ENCODE assay signal across 27 mouse cellular contexts in the genomic region with DNA sequence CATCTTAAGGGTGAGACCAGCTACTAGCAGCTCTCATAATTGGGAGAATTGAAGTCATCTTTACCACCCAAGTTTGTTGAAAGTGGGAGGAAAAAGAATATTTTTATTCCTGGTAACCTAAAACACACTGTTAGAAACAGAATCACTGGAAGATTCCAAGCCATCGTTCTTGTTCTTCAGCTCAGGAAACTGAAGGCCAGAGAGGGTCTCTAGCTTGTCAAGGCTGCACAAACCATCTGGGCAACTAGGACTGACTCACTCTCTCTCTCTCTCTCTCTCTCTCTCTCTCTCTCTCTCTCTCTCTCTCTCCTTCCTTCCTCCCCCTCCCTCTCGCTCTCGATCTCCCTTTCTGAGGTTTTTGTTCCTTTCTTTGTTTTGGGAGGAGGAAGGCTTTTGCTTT. TPM values are rescaled to one million over a fixed set of nuclear protein-coding genes. Genes with fewer than 3 reads are reported as not detected.
DNase-seq lines count a peak whose midpoint lies in the region; ATAC-seq and TF ChIP-seq lines count a peak whose summit lies in the region.
"Had no signal": no experiment of that assay in that cellular context is flagged by ENCODE, and none has a peak within 500 bp of the region (broad histone marks: within the 10 kb centered on the region; RNA-seq: fewer than 3 reads in every experiment).

No protein-coding gene starts in this region.

- peak; percentile 31 for ATAC-seq in frontal cortex, adult (ENCODE audit: low TSS enrichment)
- ATAC-seq in kidney, postnatal 0 days (replicated peaks; ENCODE audit: low FRiP score, low read depth), result 0 out of 2 replicates have a peak, but pooled peaks have one; percentile 57
- no peak for ATAC-seq in midbrain, embryonic 11.5 days (ENCODE audit: low FRiP score)
- ATAC-seq in midbrain, embryonic 13.5 days, result no peak
- ATAC-seq: forebrain, embryonic 16.5 days; inflammation-experienced regulatory T-cells, adult 6 months; lung, postnatal 0 days had no signal

- H3K9me3 ChIP-seq in kidney, postnatal 0 days (replicated peaks; ENCODE audit: low read length), result no peaks in the 10 kb centered on the region
- H3K9me3 ChIP-seq in midbrain, embryonic 11.5 days (ENCODE audit: control insufficient read depth, low read length), result no peaks in the 10 kb centered on the region
- H3K9me3 ChIP-seq in midbrain, embryonic 13.5 days, result no peaks in the 10 kb centered on the region
- H3K9me3 ChIP-seq: G1E; heart, embryonic 13.5 days; hindbrain, embryonic 15.5 days; limb, embryonic 13.5 days had no signal

- no peaks in the 10 kb centered on the region for H3K36me3 ChIP-seq in kidney, postnatal 0 days (ENCODE audit: insufficient read depth, low read length)
- no peaks in the 10 kb centered on the region for H3K36me3 ChIP-seq in midbrain, embryonic 11.5 days (ENCODE audit: control insufficient read depth, insufficient read depth, low read length)
- no peaks in the 10 kb centered on the region for H3K36me3 ChIP-seq in midbrain, embryonic 13.5 days
- H3K36me3 ChIP-seq: G1E; heart, embryonic 13.5 days; hindbrain, embryonic 15.5 days; limb, embryonic 13.5 days had no signal

- H3K4me1 ChIP-seq in kidney, postnatal 0 days (replicated peaks; ENCODE audit: insufficient read depth, low read length), result no peaks in the 10 kb centered on the region; the same call in 1 of the 2 replicates
- H3K4me1 ChIP-seq in midbrain, embryonic 11.5 days (ENCODE audit: control insufficient read depth, insufficient read depth, low read length), result peaks cover 4% of the 10 kb centered on the region; the same call in 1 of the 2 replicates
- H3K4me1 ChIP-seq in midbrain, embryonic 13.5 days (replicated peaks), result peaks cover 12% of the 10 kb centered on the region

- H3K27ac ChIP-seq in kidney, postnatal 0 days, result peak overlapping the region; percentile 78
- no peak overlapping the region for H3K27ac ChIP-seq in midbrain, embryonic 11.5 days (ENCODE audit: low read depth, low read length)
- no peak overlapping the region for H3K27ac ChIP-seq in midbrain, embryonic 13.5 days
- H3K27ac ChIP-seq: heart, embryonic 13.5 days; hindbrain, embryonic 15.5 days; limb, embryonic 13.5 days had no signal

- no peak for DNase-seq in frontal cortex, postnatal 14 days (ENCODE audit: low spot score in 2 of 2)
- peak; percentile 89 for DNase-seq in kidney, postnatal 0 days (ENCODE audit: low spot score)
- DNase-seq in kidney, postnatal 14 days, result no peak
- DNase-seq in midbrain, embryonic 11.5 days (ENCODE audit: low spot score, missing footprints), result peak; percentile 53
- DNase-seq in right cerebral cortex, adult 2 months (ENCODE audit: low spot score in 2 of 2), result no peak
- DNase-seq: adrenal gland, postnatal 10 days; cerebellum, adult 8-10 months; cerebellum, postnatal 25 days; gastrocnemius, postnatal 10 days; heart, postnatal 10 days; layer of hippocampus, postnatal 36 days; lung, postnatal 4 days; midbrain, embryonic 14.5 days; right cerebral cortex, postnatal 14 days; thymus, postnatal 4 days had no signal

- no peaks in the 10 kb centered on the region for H3K27me3 ChIP-seq in kidney, postnatal 0 days (ENCODE audit: insufficient read depth, low read length)
- no peaks in the 10 kb centered on the region for H3K27me3 ChIP-seq in midbrain, embryonic 11.5 days (ENCODE audit: control insufficient read depth, insufficient read depth, low read length)
- no peaks in the 10 kb centered on the region for H3K27me3 ChIP-seq in midbrain, embryonic 13.5 days
- H3K27me3 ChIP-seq: heart, embryonic 13.5 days; hindbrain, embryonic 15.5 days; limb, embryonic 13.5 days had no signal

- WGBS in kidney, postnatal 0 days, result 32% methylated on average over 3 of the region's 3 CpGs
- WGBS in midbrain, embryonic 11.5 days, result 88% methylated on average over 3 of the region's 3 CpGs
- WGBS in midbrain, embryonic 13.5 days, result 88% methylated on average over 3 of the region's 3 CpGs

- H3K4me2 ChIP-seq in kidney, postnatal 0 days (ENCODE audit: low read length), result no peak overlapping the region
- no peak overlapping the region for H3K4me2 ChIP-seq in midbrain, embryonic 11.5 days
- no peak overlapping the region for H3K4me2 ChIP-seq in midbrain, embryonic 13.5 days (replicated peaks)
- H3K4me2 ChIP-seq: heart, embryonic 13.5 days; hindbrain, embryonic 15.5 days; limb, embryonic 13.5 days; liver, embryonic 11.5 days had no signal

- TF ChIP-seq CTCF in kidney, postnatal 0 days (IDR thresholded peaks at IDR 0.05; ENCODE audit: low read depth), result no peak

- no peak overlapping the region for H3K4me3 ChIP-seq in kidney, postnatal 0 days (replicated peaks; ENCODE audit: low read depth, low read length)
- H3K4me3 ChIP-seq in midbrain, embryonic 11.5 days (ENCODE audit: low read depth, low read length), result no peak overlapping the region
- H3K4me3 ChIP-seq in midbrain, embryonic 13.5 days (replicated peaks), result no peak overlapping the region
- H3K4me3 ChIP-seq: erythroblast, embryonic 14.5 days; heart, embryonic 13.5 days; hindbrain, embryonic 15.5 days; limb, embryonic 13.5 days; megakaryocyte, embryonic 14.5 days had no signal

- H3K9ac ChIP-seq in kidney, postnatal 0 days (ENCODE audit: low read depth, low read length), result no peak overlapping the region
- H3K9ac ChIP-seq in midbrain, embryonic 11.5 days (ENCODE audit: low read length), result no peak overlapping the region
- H3K9ac ChIP-seq in midbrain, embryonic 13.5 days (replicated peaks), result no peak overlapping the region
- H3K9ac ChIP-seq: heart, embryonic 13.5 days; hindbrain, embryonic 15.5 days; limb, embryonic 13.5 days had no signal

RNA-seq across cellular contexts. Expression of gene Rock2, which starts 33.7 kb away (rescaled TPM):
- polyA plus RNA-seq in kidney, postnatal 0 days (2015; fragmentation: Nextera tagmentation; extraction: Ambion mirVana), result 14.6 and 15.9 TPM in 2 replicates
- polyA plus RNA-seq in midbrain, embryonic 11.5 days (2014; fragmentation: Nextera tagmentation; extraction: Ambion mirVana), result 14.4 and 14.9 TPM in 2 replicates
- polyA plus RNA-seq in midbrain, embryonic 13.5 days (2015; fragmentation: Nextera tagmentation; extraction: Ambion mirVana), result 14.4 and 15.7 TPM in 2 replicates

RNA-seq across cellular contexts. Expression of gene E2f6, which starts 50.2 kb away (rescaled TPM):
- 25.3 and 26.8 TPM in 2 replicates for polyA plus RNA-seq in kidney, postnatal 0 days (2015; fragmentation: Nextera tagmentation; extraction: Ambion mirVana)
- 83.8 and 85.1 TPM in 2 replicates for polyA plus RNA-seq in midbrain, embryonic 11.5 days (2014; fragmentation: Nextera tagmentation; extraction: Ambion mirVana)
- 46.7 and 49.5 TPM in 2 replicates for polyA plus RNA-seq in midbrain, embryonic 13.5 days (2015; fragmentation: Nextera tagmentation; extraction: Ambion mirVana)

Comparison
In these comparisons a context has a peak if more than half of its experiments do, and no peak if none do; other contexts are left out.
1. DNase-seq: peak in kidney, postnatal 0 days (single experiment) and midbrain, embryonic 11.5 days (single experiment); none in frontal cortex, postnatal 14 days (0 of 2), kidney, postnatal 14 days (single experiment) and right cerebral cortex, adult 2 months (0 of 2).
2. ATAC-seq: peak in frontal cortex, adult (single experiment) and kidney, postnatal 0 days (single experiment); none in midbrain, embryonic 11.5 days (single experiment) and midbrain, embryonic 13.5 days (single experiment).